Mouse (Mus musculus) kidney, embryonic 15.5 days (tissue): ENCODE measurements at regions not wholly inside any gene's neighbourhood (a gene's known extent, or its start where the extent isn't known, plus 50 kb on each side); places are given as distances from the start of the nearest gene placed in this dataset.
A peak's percentile ranks its signal among the peaks of the same experiment; 100 is the strongest.

Source experiments
- ATAC-seq: fragments of 200-750 bp; cut with Nextera tagmentation; replicated peaks from 2 replicates; pipeline ENCODE4 v1.8.0; 2017; ENCODE audit warnings: moderate TSS enrichment; ENCODE audit not compliant: low FRiP score
- H3K27ac ChIP-seq: fragments of 300-500 bp; sonication (generic); 2 replicates; pipeline ENCODE4 v1.5.1; 2015; ENCODE audit warnings: mild to moderate bottlenecking, inconsistent platforms
- H3K27me3 ChIP-seq: fragments of 300-500 bp; sonication (generic); 2 replicates; pipeline ENCODE4 v1.6.1; 2015; ENCODE audit warnings: inconsistent platforms
- H3K36me3 ChIP-seq: fragments of 300-500 bp; sonication (generic); 2 replicates; pipeline ENCODE4 v1.6.1; 2015; ENCODE audit warnings: inconsistent platforms
- H3K4me1 ChIP-seq: fragments of 300-500 bp; sonication (generic); 2 replicates; pipeline ENCODE4 v1.6.1; 2015; ENCODE audit warnings: inconsistent platforms
- H3K4me2 ChIP-seq: fragments of 300-500 bp; sonication (generic); 2 replicates; pipeline ENCODE4 v1.6.1; 2015; ENCODE audit warnings: moderate library complexity, mild to moderate bottlenecking, inconsistent platforms
- H3K4me3 ChIP-seq: fragments of 300-500 bp; sonication (generic); replicated peaks from 2 replicates; pipeline ENCODE4 v1.5.1; 2015; ENCODE audit warnings: mild to moderate bottlenecking, inconsistent platforms
- H3K9ac ChIP-seq: fragments of 300-500 bp; sonication (generic); 2 replicates; pipeline ENCODE4 v1.6.1; 2015; ENCODE audit warnings: mild to moderate bottlenecking, inconsistent platforms
- H3K9me3 ChIP-seq: fragments of 300-500 bp; sonication (generic); replicated peaks from 2 replicates; pipeline ENCODE4 v1.6.1; 2016; ENCODE audit warnings: inconsistent platforms
- WGBS: fragments of 180-500 bp; shearing (Covaris S2); methylation state at CpG from one replicate; pipeline ENCODE4 v1.1.7; 2015; ENCODE audit warnings: mixed read lengths; 5-methylcytosine and 5-hydroxymethylcytosine counted together

DNA sequence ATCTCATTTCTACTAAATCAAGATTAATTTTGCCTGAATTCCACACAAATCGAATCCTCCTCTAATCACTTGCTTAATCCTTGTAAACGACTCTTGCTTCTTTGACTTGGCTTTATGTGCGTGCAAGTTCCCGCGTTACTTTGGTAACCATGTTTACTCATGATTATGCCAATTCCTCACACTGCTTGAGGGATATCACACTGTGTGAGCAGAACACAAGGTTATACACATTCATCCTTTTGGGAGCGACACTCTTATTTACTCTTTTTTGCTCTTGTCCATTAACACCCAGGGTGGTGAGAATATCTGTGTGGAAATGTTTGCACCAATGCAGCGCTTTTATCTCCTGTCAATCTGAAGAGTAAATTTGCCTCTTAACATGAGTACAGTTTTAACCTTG, 310.0 kb downstream of the Ipmk start:
- H3K36me3 ChIP-seq = no peaks in the 10 kb centered on the region
- H3K9ac ChIP-seq = no peak overlapping the region
- H3K4me3 ChIP-seq = no peak overlapping the region
- H3K4me1 ChIP-seq = no peaks in the 10 kb centered on the region
- H3K27me3 ChIP-seq = no peaks in the 10 kb centered on the region
- no peak overlapping the region for H3K27ac ChIP-seq
- H3K9me3 ChIP-seq = no peaks in the 10 kb centered on the region
- ATAC-seq = no peak
- H3K4me2 ChIP-seq = no peak overlapping the region
- WGBS = 91% methylated on average over 7 of the region's 7 CpGs

DNA sequence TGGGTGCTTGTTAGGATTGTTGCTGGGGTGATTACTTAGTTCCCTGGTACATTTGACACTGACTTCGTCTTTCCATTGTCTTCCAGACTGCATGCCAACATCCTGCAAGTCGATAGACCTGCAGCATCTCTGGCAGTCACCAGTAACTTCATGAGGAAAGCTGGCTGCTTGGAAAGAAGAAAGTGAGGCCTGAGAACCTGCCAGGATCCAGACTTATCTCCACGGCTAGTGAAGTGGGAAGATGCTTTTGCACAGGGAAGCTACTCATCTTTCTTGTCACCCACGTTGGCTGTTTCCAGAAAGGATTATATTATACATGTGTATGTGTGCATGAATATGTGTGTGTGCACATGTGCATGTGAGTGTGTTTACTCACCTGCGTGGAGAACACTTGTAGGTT, 316.0 kb downstream of the Ipmk start:
- no peak overlapping the region for H3K27ac ChIP-seq
- WGBS = 82% methylated on average over 5 of the region's 5 CpGs
- no peaks in the 10 kb centered on the region for H3K4me1 ChIP-seq
- no peaks in the 10 kb centered on the region for H3K36me3 ChIP-seq
- no peak overlapping the region for H3K4me3 ChIP-seq
- no peak overlapping the region for H3K9ac ChIP-seq
- no peaks in the 10 kb centered on the region for H3K27me3 ChIP-seq
- no peak for ATAC-seq
- H3K4me2 ChIP-seq = no peak overlapping the region
- H3K9me3 ChIP-seq = no peaks in the 10 kb centered on the region

DNA sequence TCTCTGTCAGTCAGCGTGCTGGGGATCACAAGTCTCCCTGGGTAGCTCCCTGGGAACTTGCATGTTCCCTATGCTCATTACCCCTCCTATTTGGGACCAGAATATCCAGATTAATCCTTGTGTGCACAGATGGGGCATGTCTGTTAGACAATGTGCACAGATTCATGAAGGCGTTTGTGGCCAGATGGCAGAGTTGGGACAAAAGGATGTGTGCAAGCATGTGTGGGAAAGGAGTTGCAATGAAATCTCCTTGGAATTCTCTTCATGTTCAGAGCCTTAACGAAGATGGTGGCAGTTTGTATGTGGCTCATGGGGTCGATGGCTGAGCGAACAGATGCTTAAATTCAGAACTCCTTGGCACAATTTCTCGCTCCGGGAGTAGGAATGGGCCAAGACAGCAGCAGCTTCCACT, 319.6 kb downstream of the Ipmk start:
- ATAC-seq = no peak
- H3K27ac ChIP-seq = no peak overlapping the region
- no peaks in the 10 kb centered on the region for H3K9me3 ChIP-seq
- no peaks in the 10 kb centered on the region for H3K27me3 ChIP-seq
- WGBS = 87% methylated on average over 7 of the region's 7 CpGs
- H3K9ac ChIP-seq = no peak overlapping the region
- no peak overlapping the region for H3K4me2 ChIP-seq
- no peaks in the 10 kb centered on the region for H3K36me3 ChIP-seq
- H3K4me1 ChIP-seq = no peaks in the 10 kb centered on the region
- no peak overlapping the region for H3K4me3 ChIP-seq

DNA sequence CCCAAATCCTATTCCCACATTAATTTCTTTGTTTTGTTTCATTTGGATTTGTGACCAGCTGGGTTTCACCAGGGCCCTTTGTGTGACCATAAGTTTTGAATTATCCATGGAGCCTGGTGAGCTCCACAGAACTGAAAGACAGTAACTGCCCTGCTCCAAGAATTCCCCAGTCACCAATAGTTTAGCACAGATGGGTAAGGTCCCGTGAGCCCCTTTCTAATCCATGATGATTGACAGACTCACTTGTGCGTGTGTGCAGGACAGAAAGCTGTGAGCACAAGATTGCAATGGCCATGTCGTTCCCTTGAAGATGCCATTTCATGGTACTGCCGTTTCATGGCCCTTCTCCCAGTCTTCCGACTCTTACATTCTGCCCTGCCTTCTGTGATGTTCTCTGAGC, 331.7 kb downstream of the Ipmk start:
- H3K4me2 ChIP-seq = no peak overlapping the region
- no peaks in the 10 kb centered on the region for H3K4me1 ChIP-seq
- no peaks in the 10 kb centered on the region for H3K36me3 ChIP-seq
- WGBS = 84% methylated on average over 5 of the region's 5 CpGs
- no peak for ATAC-seq
- no peaks in the 10 kb centered on the region for H3K27me3 ChIP-seq
- no peak overlapping the region for H3K4me3 ChIP-seq
- H3K27ac ChIP-seq = no peak overlapping the region
- no peaks in the 10 kb centered on the region for H3K9me3 ChIP-seq
- H3K9ac ChIP-seq = no peak overlapping the region

DNA sequence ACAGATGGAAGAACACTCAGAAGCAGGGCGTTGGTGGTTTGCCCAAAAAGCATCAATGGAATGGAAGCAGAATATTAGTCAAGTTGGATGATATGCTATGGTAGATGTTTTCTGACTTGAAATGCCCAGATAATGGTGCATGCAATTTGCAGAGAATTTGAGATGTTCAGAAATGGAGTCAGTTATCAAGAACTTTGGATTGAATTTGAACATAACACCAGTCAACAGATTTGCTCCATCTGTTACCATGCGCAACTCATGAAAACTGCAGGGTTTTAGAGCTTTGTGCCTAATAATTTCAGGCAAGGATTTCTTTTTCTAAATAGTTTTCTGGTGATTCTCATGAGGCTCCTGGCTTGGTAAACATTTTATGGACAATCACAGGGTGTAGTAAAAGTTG, 365.9 kb downstream of the Ipmk start:
- no peak for ATAC-seq
- Histone ChIP-seq H3K9ac (no peak overlapping the region), H3K36me3 (no peaks in the 10 kb centered on the region), H3K4me1 (no peaks in the 10 kb centered on the region), H3K27me3 (no peaks in the 10 kb centered on the region), H3K4me3 (no peak overlapping the region), H3K4me2 (no peak overlapping the region), H3K27ac (no peak overlapping the region), H3K9me3 (no peaks in the 10 kb centered on the region)
- 89% methylated on average over 2 of the region's 2 CpGs for WGBS

DNA sequence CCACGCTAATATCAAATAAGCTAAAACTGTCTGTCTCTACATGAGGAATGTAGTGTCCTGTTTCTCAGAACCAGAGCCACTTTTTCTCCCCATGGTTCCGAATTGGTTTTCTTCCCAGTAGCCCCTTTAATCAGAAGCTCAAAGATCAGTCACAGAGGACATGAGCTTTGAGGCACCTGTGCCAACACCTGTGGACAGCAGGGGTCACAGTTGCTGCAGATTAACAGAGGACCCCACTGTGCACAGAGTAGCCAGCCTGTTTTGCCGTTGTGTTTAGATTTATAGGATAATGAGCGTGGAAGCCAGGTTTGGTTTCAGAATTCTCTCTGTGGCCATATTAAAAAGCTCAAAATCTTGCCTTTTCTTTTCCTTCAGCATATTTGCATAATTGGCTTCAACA, 380.2 kb downstream of the Ipmk start:
- 62% methylated on average over 4 of the region's 4 CpGs for whole genome bisulfite sequencing
- Histone ChIP-seq H3K9me3 (no peaks in the 10 kb centered on the region), H3K27me3 (no peaks in the 10 kb centered on the region), H3K4me1 (no peaks in the 10 kb centered on the region), H3K9ac (no peak overlapping the region), H3K36me3 (no peaks in the 10 kb centered on the region), H3K4me3 (no peak overlapping the region), H3K4me2 (no peak overlapping the region), H3K27ac (no peak overlapping the region)
- no peak for ATAC-seq

DNA sequence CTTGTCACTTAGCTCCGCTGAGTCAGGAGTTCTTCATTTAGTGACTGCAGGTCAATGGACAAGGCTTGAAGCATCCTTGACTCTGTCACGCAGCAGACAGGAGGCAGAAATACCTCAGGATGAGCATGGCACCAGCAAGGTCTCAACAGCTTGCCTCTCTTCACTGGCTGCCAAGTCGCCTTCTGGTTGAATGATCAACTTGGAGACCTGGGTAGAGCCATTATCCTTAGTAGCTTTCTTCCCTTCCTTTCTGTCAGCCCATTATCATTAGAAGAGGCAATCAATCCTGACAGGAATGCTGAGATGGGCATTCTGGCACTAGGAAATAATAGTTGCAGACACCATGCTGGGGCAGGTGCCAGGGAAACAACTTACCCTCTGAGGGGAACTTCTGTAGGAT, 386.3 kb downstream of the Ipmk start:
- no peak overlapping the region for H3K4me2 ChIP-seq
- H3K4me3 ChIP-seq = no peak overlapping the region
- no peaks in the 10 kb centered on the region for H3K9me3 ChIP-seq
- no peaks in the 10 kb centered on the region for H3K4me1 ChIP-seq
- WGBS = 85% methylated on average over 3 of the region's 3 CpGs
- no peak for ATAC-seq
- no peaks in the 10 kb centered on the region for H3K36me3 ChIP-seq
- H3K9ac ChIP-seq = no peak overlapping the region
- no peak overlapping the region for H3K27ac ChIP-seq
- H3K27me3 ChIP-seq = no peaks in the 10 kb centered on the region

- no peak overlapping the region for H3K4me3 ChIP-seq
- H3K27me3 ChIP-seq = no peaks in the 10 kb centered on the region
- no peaks in the 10 kb centered on the region for H3K36me3 ChIP-seq
- 87% methylated on average over 2 of the region's 2 CpGs for WGBS
- ATAC-seq = no peak
- H3K9ac ChIP-seq = no peak overlapping the region
- no peaks in the 10 kb centered on the region for H3K4me1 ChIP-seq
- no peaks in the 10 kb centered on the region for H3K9me3 ChIP-seq
- H3K4me2 ChIP-seq = no peak overlapping the region
- H3K27ac ChIP-seq = no peak overlapping the region
Observed at GRCm38 (mm10) chr10:71734481-71734880, 386.9 kb downstream of the Ipmk start.

DNA sequence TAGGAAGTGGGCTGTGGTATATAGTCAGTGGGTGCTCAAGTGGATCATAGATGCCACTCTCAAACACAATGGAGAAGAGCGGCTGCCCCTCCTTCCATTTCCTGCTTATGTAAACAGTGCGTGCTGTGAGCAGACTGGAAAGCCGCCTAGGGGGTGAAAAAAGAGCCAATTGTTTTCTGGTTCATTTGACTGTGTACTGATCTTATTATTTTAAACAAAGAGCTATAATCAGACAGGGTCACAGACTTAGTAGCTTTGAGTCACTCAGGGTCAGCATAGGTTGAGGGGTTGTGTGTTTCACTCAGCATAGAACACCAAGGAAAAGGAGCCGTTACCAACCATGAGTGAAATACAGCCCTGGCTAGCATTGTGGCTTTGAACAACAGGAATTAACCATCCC, 390.7 kb downstream of the Ipmk start:
- Histone ChIP-seq H3K36me3 (no peaks in the 10 kb centered on the region), H3K4me1 (no peaks in the 10 kb centered on the region), H3K9ac (no peak overlapping the region), H3K9me3 (no peaks in the 10 kb centered on the region), H3K4me3 (no peak overlapping the region), H3K27ac (no peak overlapping the region), H3K4me2 (no peak overlapping the region), H3K27me3 (no peaks in the 10 kb centered on the region)
- 0 out of 2 replicates have a peak, but pooled peaks have one; percentile 36 for ATAC-seq
- WGBS = 17% methylated on average over 4 of the region's 4 CpGs

DNA sequence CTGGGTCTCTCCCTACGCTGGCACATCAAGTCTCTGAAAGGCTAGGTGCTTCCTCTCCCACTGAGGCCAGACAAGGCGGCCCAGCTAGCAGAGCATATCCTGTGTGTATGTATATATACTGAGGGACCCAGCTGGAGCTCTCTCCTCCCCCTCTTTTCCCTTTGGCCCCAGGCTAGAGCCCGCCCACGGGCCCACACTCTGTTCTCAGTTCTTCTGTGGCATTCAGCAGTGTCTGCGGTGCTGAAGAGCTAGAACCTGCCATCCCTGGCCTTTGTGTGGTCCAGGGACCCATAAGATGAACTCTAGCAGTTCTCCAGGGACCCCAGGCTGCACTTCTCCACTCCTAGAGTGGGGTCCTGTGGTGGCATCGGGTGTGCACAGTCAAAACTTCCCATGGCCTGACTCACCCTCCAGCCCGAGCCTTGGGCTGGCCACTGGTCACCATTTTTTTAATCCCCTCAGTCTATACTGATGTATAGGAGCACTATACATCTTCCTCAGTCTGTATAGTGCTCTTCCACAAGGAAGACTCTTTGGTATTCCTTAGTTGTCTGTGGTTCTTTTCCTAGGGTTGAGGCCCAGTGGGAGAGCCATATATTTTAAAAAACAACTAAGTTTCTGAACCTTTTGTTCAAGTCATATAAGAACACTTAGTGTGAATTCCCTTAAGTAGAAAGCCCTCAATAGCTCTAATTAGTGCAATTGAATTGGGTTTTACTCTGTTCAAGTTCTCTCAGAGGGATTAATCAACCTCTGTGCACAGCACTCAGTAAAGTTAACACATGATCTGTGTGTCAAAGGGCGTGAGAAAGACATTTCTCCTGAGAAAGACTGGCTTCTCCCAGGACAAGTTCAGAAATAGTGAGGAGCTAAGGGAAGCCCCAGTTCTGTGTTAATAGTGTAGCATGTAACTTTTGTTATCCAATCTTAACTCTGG, 401.3 kb downstream of the Ipmk start:
- no peaks in the 10 kb centered on the region for H3K36me3 ChIP-seq
- no peak overlapping the region for H3K4me2 ChIP-seq
- ATAC-seq = no peak
- no peaks in the 10 kb centered on the region for H3K4me1 ChIP-seq
- WGBS = 74% methylated on average over 8 of the region's 8 CpGs
- no peak overlapping the region for H3K4me3 ChIP-seq
- no peaks in the 10 kb centered on the region for H3K9me3 ChIP-seq
- no peaks in the 10 kb centered on the region for H3K27me3 ChIP-seq
- no peak overlapping the region for H3K9ac ChIP-seq
- no peak overlapping the region for H3K27ac ChIP-seq

DNA sequence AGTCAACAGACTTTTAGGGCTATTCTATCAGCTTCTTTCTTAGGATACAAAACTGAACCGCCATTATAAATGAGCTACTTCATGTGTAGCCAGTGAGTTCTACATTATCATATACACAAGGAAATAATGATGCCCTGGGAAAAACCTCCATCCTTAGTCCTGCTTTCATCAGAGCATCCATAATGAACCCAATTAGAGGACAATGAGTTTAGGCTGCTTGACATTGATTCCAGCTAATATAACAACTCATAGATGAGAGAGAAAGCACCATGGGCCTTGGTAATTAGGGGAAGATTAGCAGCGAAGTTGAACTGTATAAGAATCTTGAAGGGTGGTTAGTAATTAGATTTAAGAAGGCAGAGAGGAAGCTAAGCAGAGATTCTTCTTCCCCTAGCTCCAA, 405.7 kb downstream of the Ipmk start:
- no peak for ATAC-seq
- Histone ChIP-seq H3K27me3 (no peaks in the 10 kb centered on the region), H3K36me3 (no peaks in the 10 kb centered on the region), H3K4me3 (no peak overlapping the region), H3K9me3 (no peaks in the 10 kb centered on the region), H3K4me2 (no peak overlapping the region), H3K4me1 (no peaks in the 10 kb centered on the region), H3K27ac (no peak overlapping the region), H3K9ac (no peak overlapping the region)
- WGBS = 87% methylated on average over 2 of the region's 2 CpGs

DNA sequence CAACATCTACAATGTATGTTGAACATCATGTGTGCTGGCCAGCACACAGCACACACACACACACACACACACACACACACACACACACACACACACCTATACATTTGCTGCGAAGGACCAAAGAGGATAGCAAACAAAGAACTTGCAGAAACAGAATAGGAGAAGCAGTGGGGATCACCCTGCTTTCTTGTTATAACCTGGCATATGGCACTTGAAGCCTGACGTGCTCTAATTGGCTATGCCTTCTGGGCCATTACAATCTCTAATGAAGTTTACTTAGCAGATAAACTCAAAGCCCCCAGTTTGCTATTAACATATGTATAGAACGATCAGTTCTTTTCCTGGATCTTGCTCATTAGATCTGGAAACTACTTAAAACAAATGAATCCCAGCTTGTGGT, 407.2 kb downstream of the Ipmk start:
- Histone ChIP-seq H3K4me1 (no peaks in the 10 kb centered on the region), H3K4me2 (no peak overlapping the region), H3K27me3 (no peaks in the 10 kb centered on the region), H3K4me3 (no peak overlapping the region), H3K36me3 (no peaks in the 10 kb centered on the region), H3K9me3 (no peaks in the 10 kb centered on the region), H3K9ac (no peak overlapping the region), H3K27ac (no peak overlapping the region)
- WGBS = 73% methylated on average over 3 of the region's 3 CpGs
- no peak for ATAC-seq

DNA sequence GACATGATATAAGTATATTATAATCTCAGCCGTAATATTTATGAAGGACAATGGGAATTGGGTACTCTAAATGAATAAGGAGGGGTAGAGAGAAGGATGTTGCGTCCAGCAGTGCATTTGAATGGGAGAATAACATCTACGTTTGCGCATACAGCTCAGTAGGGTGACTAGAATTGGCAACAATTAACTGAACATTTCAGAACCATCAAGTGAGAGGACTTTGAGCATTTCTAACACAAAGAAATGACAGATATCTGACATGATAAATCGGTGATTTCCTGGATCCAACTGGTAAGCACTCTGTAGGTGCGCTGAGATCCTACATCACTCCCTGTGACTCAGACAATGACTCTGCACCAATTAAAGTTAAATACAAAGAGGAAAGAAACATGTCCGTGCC, 431.3 kb downstream of the Ipmk start:
- no peak overlapping the region for H3K9ac ChIP-seq
- WGBS = 91% methylated on average over 7 of the region's 7 CpGs
- no peaks in the 10 kb centered on the region for H3K4me1 ChIP-seq
- H3K4me3 ChIP-seq = no peak overlapping the region
- no peak overlapping the region for H3K27ac ChIP-seq
- H3K36me3 ChIP-seq = no peaks in the 10 kb centered on the region
- no peaks in the 10 kb centered on the region for H3K27me3 ChIP-seq
- no peak for ATAC-seq
- no peaks in the 10 kb centered on the region for H3K9me3 ChIP-seq
- no peak overlapping the region for H3K4me2 ChIP-seq
